Mouse (Mus musculus) heart, postnatal 0 days (tissue): ENCODE measurements around the gene Col13a1.

Experiments
- CTCF ChIP-seq: IDR thresholded peaks from 2 replicates; pipeline ENCODE4 v1.5.1; 2016; ENCODE audit warnings: antibody characterized with exemption, control low read depth, low read depth
- EP300 ChIP-seq: IDR thresholded peaks from 2 replicates; pipeline ENCODE4 v1.6.1; 2016; ENCODE audit warnings: antibody characterized with exemption, low read depth

GRCm38 (mm10) chr10:62012371-62012770 is 33.5 kb upstream of the Col13a1 start:
- no peak for TF ChIP-seq EP300
- TF ChIP-seq CTCF = no peak
